Mouse (Mus musculus): ENCODE data around the gene Rgl2. TPM values are rescaled to one million over a fixed set of nuclear protein-coding genes. Genes with fewer than 3 reads are reported as not detected.

Gene Rgl2
- polyA plus RNA-seq, 1 experiment: 31.7 TPM

GRCm38 (mm10) chr17:33925406-33926116 is 3.8 kb upstream of the Rgl2 start:
- TF ChIP-seq FOSL1 (IDR thresholded peaks at IDR 0.05; ENCODE audit: insufficient read depth, low read length, poor library complexity, severe bottlenecking): no peak
- no peak for TF ChIP-seq USF1 (IDR thresholded peaks at IDR 0.05; ENCODE audit: low read depth)
- TF ChIP-seq CEBPB (IDR thresholded peaks at IDR 0.05; ENCODE audit: low read depth): no peak
- no peak for TF ChIP-seq MAX (IDR thresholded peaks at IDR 0.05)
- no peak for TF ChIP-seq MYOG (IDR thresholded peaks at IDR 0.05; ENCODE audit: control insufficient read depth, extremely low read depth, insufficient read length)
- TF ChIP-seq CTCF (IDR thresholded peaks at IDR 0.05; ENCODE audit: control insufficient read depth, insufficient read depth, insufficient read length): no peak
- TF ChIP-seq MYOD1 (IDR thresholded peaks at IDR 0.05; ENCODE audit: control insufficient read depth, insufficient read length, low read depth): no peak
- Histone ChIP-seq H3K79me2 (ENCODE audit: control insufficient read depth, insufficient read depth) (peaks cover 42% of the 10 kb centered on the region), H3ac (ENCODE audit: control insufficient read depth, insufficient read length, low read depth) (no peak overlapping the region), H3K36me3 (ENCODE audit: control insufficient read depth, insufficient read depth) (peaks cover 21% of the 10 kb centered on the region), H3K79me3 (ENCODE audit: low read depth) (peaks cover 5% of the 10 kb centered on the region), H3K27me3 (ENCODE audit: control insufficient read depth, insufficient read depth, insufficient read length) (no peaks in the 10 kb centered on the region), H3K4me3 (ENCODE audit: insufficient read depth, poor library complexity, severe bottlenecking) (no peak overlapping the region)

GRCm38 (mm10) chr17:33926207-33926932 is 3.0 kb upstream of the Rgl2 start:
- no peak overlapping the region for H3K4me3 ChIP-seq (ENCODE audit: insufficient read depth, poor library complexity, severe bottlenecking)
- peaks cover 5% of the 10 kb centered on the region for H3K79me3 ChIP-seq (ENCODE audit: low read depth)
- peaks cover 42% of the 10 kb centered on the region for H3K79me2 ChIP-seq (ENCODE audit: control insufficient read depth, insufficient read depth)
- TF ChIP-seq MYOG (IDR thresholded peaks at IDR 0.05; ENCODE audit: control insufficient read depth, extremely low read depth, insufficient read length) (no peak), CEBPB (IDR thresholded peaks at IDR 0.05; ENCODE audit: low read depth) (no peak), FOSL1 (IDR thresholded peaks at IDR 0.05; ENCODE audit: insufficient read depth, low read length, poor library complexity, severe bottlenecking) (no peak)
- no peak overlapping the region for H3ac ChIP-seq (ENCODE audit: control insufficient read depth, insufficient read length, low read depth)
- H3K27me3 ChIP-seq (ENCODE audit: control insufficient read depth, insufficient read depth, insufficient read length): no peaks in the 10 kb centered on the region
- H3K36me3 ChIP-seq (ENCODE audit: control insufficient read depth, insufficient read depth): peaks cover 21% of the 10 kb centered on the region

- peaks cover 17% of the 10 kb centered on the region for H3K36me3 ChIP-seq (ENCODE audit: control insufficient read depth, insufficient read depth)
- H3ac ChIP-seq (ENCODE audit: control insufficient read depth, insufficient read length, low read depth): peak overlapping the region; percentile 50
- TF ChIP-seq USF1 (IDR thresholded peaks at IDR 0.05; ENCODE audit: low read depth): no peak
- TF ChIP-seq FOSL1 (IDR thresholded peaks at IDR 0.05; ENCODE audit: insufficient read depth, low read length, poor library complexity, severe bottlenecking): no peak
- TF ChIP-seq MYOD1 (IDR thresholded peaks at IDR 0.05; ENCODE audit: control insufficient read depth, insufficient read length, low read depth): no peak
- no peak for TF ChIP-seq CEBPB (IDR thresholded peaks at IDR 0.05; ENCODE audit: low read depth)
- TF ChIP-seq CTCF (IDR thresholded peaks at IDR 0.05; ENCODE audit: control insufficient read depth, insufficient read depth, insufficient read length): no peak
- TF ChIP-seq MAX (IDR thresholded peaks at IDR 0.05): no peak
- TF ChIP-seq MYOG (IDR thresholded peaks at IDR 0.05; ENCODE audit: control insufficient read depth, extremely low read depth, insufficient read length): no peak
- H3K27me3 ChIP-seq (ENCODE audit: control insufficient read depth, insufficient read depth, insufficient read length): no peaks in the 10 kb centered on the region
- H3K4me3 ChIP-seq (ENCODE audit: insufficient read depth, poor library complexity, severe bottlenecking): peak overlapping the region; percentile 75
- H3K79me3 ChIP-seq (ENCODE audit: low read depth): peaks cover 5% of the 10 kb centered on the region
- H3K79me2 ChIP-seq (ENCODE audit: control insufficient read depth, insufficient read depth): peaks cover 33% of the 10 kb centered on the region
Measured at GRCm38 (mm10) chr17:33928251-33928947, 944 bp upstream of the Rgl2 start.

- Histone ChIP-seq H3K79me2 (ENCODE audit: control insufficient read depth, insufficient read depth) (peaks cover 33% of the 10 kb centered on the region), H3K4me3 (ENCODE audit: insufficient read depth, poor library complexity, severe bottlenecking) (peak overlapping the region; percentile 75), H3K79me3 (ENCODE audit: low read depth) (peaks cover 4% of the 10 kb centered on the region), H3ac (ENCODE audit: control insufficient read depth, insufficient read length, low read depth) (peak overlapping the region; percentile 76), H3K27me3 (ENCODE audit: control insufficient read depth, insufficient read depth, insufficient read length) (no peaks in the 10 kb centered on the region), H3K36me3 (ENCODE audit: control insufficient read depth, insufficient read depth) (peaks cover 10% of the 10 kb centered on the region)
- TF ChIP-seq CTCF (IDR thresholded peaks at IDR 0.05; ENCODE audit: control insufficient read depth, insufficient read depth, insufficient read length) (no peak), MYOD1 (IDR thresholded peaks at IDR 0.05; ENCODE audit: control insufficient read depth, insufficient read length, low read depth) (no peak), CEBPB (IDR thresholded peaks at IDR 0.05; ENCODE audit: low read depth) (no peak), MYOG (IDR thresholded peaks at IDR 0.05; ENCODE audit: control insufficient read depth, extremely low read depth, insufficient read length) (no peak), MAX (IDR thresholded peaks at IDR 0.05) (no peak), FOSL1 (IDR thresholded peaks at IDR 0.05; ENCODE audit: insufficient read depth, low read length, poor library complexity, severe bottlenecking) (no peak), USF1 (IDR thresholded peaks at IDR 0.05; ENCODE audit: low read depth) (no peak)
Measured at GRCm38 (mm10) chr17:33930280-33931158, 1.2 kb downstream of the Rgl2 start.

Measured in C2C12 (cell line).